Mouse (Mus musculus): ENCODE results near the gene Rpain. TPM values are rescaled to one million over a fixed set of nuclear protein-coding genes. Genes with fewer than 3 reads are reported as not detected.

Gene Rpain
- total RNA-seq, 1 experiment from 2014 or later: 45.3 TPM

DNA sequence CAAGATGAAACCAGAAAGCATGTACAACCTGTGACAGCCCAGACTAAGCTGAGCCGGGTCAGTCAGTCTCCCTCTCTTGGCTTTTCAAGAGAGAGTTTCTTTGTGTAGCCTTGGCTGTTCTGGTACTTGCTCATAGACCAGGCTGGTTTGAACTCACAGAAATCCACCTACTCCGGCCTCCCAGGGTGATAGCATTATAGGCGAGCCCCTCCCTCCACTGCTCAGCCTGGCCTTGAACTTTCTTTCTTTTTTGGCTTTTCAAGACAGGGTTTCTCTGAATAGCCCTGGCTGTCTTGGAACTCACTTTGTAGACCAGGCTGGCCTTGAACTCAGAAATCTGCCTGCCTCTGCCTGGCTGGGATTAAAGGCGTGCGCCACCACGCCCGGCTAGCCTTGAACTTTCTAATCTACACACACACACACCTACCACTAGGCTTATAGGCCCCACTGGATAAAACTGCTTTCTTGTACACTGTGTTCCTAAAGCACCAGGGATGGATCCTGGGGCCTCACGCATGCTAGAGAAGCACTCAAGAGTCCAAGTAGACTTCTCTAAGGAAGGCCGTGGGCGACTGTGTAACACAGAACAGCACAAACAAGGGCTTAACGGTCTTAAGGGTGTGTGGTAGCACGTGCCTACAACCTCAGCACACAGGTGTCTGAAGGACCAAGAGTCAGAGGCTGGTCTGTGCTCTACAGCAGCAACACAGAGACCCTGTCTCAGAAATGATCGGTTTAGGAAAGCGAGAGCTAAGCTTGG, 10.9 kb downstream of the Rpain start:
- ATAC-seq (replicated peaks; ENCODE audit: insufficient number of reproducible peaks, low FRiP score, low TSS enrichment, poor library complexity, severe bottlenecking): no peak

DNA sequence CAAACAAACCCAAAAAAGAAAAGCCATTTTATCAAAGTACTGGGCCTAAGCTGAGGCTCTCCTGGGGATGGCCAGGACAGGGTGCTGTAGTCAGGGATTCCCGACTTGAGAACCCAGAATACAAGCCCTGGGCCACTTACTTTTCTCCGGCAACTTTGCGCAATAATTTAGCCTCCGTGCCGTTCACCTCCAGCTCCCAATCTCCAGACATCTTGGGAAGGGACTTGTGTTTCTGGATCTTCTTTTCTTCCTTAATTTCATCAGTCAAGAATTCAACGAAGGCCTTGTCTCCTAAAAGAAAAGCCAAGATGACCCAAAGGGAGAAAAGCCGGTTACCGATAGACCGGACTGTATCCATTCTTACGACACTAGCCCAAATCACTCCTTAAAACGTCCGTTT, 12.0 kb downstream of the Rpain start:
- ATAC-seq (replicated peaks; ENCODE audit: insufficient number of reproducible peaks, low FRiP score, low TSS enrichment, poor library complexity, severe bottlenecking): no peak

DNA sequence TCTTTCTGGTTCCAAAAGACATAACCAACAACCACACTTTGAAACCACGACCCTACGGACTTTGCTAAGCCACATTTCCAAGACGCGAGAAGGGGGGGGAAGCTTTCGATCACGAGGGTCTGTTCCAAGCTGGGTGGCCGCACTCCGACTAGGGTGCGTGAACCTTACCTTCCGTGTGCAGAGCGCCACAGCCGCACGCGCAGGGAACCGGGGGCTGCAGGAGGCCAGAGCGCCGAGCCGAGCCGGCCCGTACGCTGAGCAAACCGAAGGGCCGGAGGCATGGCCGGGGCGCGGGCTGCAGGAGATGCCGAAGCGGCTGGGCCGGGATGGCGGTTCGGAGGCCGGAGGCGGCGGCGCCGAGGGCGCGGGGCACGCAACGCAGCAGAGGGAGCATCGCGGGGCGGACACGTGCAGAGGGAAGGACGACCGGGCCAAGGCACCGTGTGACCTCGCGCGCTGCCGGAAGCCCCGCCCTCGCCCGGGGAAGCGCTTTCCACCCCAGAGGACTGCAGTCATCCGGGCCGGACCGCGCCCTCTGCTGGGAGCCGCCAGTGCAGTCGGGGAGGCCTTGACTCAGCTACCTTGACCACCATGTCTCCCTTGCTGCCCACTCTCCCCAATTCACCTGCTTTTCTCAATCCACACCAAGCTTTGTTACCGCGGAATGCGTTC, 12.7 kb downstream of the Rpain start, which contains the start of gene C1qbp:
Gene C1qbp, minus strand, starts transcription at position 470 of the 672 bp plus-strand sequence.
- ATAC-seq (replicated peaks; ENCODE audit: insufficient number of reproducible peaks, low FRiP score, low TSS enrichment, poor library complexity, severe bottlenecking): peak; percentile 92

DNA sequence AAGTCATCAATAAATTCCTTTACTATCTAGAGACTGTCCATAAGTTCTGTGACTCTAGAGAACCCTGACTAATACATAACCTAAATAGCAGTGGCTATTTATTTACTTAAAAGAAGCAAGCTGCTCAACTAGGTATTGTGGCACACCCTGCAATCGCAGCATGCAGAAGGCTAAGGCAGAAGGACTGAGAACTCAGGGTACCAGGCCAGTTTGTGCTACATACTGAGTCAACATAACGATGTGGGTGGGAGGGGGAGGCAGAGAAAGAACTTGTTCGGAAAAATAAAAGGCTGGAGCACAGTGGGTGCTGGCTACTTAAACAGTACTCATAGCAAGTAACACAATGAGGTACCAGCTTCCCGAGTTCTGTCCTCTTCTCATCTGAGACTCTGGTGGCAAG, 31.2 kb downstream of the Rpain start:
- no peak for ATAC-seq (replicated peaks; ENCODE audit: insufficient number of reproducible peaks, low FRiP score, low TSS enrichment, poor library complexity, severe bottlenecking)

DNA sequence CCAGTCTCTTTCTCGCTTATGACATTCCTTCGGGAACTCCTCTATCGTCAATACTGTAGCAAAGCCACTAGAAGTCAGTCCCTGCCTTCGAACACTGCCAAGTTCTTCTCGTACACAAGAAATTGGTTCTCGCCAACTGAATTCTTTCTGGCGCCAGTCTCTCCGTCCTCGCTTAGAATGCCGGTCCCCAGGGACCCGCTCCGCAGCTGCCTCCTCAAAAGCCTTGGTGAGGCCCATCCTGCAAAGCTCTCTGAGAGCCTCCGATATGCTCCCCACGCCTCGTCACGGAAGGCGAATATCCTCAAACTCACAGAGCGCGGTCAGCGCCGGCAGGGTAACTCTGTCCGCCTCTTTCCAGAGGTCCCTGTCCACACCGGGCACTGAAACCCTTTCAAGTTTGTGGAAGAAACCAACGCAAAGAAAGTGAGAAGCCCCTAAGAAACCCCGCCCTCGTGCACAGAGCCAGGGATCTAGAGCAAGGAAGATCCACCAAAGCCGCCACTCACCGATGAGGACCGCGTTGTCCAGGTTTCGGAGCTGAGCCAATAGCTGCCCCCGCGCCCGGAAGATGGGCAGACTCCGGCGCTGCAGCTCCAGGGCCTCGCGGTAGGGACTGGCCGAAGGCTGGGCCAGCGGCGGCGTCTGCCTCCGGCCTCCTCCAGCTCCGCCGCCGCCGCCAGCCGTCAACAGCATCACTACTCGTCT, 33.8 kb downstream of the Rpain start:
- ATAC-seq (replicated peaks; ENCODE audit: insufficient number of reproducible peaks, low FRiP score, low TSS enrichment, poor library complexity, severe bottlenecking): no peak

DNA sequence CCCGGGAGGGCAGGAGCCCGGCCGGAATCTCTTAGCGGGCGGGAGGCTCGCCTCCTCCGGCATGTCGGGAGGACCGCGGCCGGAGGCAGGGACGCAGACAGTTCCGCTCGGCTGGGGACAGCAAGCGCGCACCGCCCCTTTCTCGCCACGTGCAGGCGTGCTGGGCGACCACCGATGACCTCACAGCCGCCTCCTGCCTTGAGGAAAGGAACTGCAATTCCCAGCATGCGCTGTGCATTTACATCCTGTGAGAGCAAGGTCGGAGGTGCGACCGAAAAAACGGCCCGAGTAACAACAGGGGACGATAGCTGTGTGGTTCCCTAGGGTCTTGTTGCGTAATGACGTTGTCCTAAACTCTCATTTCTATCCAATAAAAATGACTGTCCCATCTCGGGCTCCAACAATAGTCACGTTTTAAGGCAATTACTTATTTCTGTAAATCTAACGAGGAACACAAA, 34.3 kb downstream of the Rpain start, which contains the start of gene Dhx33:
Gene Dhx33, minus strand, starts transcription at position 122 of the 458 bp plus-strand sequence.
- peak; percentile 99 for ATAC-seq (replicated peaks; ENCODE audit: insufficient number of reproducible peaks, low FRiP score, low TSS enrichment, poor library complexity, severe bottlenecking)

DNA sequence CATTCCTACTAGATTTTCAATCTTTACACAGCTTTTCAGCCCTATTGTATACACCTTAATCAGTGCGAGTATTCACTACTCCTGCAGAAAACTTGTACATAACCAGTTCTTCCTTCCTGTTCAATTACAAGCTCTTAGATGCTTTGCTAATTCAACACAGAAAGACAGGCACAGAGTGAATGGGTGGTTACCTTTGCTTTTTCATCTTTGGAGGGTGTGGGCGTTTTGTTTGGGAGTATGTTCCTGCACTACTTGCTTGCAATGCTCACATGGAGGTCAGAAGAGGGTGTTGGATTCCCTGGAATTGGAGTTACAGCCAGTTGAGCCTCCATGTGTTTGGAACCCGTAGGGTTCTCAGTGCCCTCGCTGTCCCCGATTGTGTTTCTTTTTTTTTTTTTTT, 35.0 kb downstream of the Rpain start:
- no peak for ATAC-seq (replicated peaks; ENCODE audit: insufficient number of reproducible peaks, low FRiP score, low TSS enrichment, poor library complexity, severe bottlenecking)

DNA sequence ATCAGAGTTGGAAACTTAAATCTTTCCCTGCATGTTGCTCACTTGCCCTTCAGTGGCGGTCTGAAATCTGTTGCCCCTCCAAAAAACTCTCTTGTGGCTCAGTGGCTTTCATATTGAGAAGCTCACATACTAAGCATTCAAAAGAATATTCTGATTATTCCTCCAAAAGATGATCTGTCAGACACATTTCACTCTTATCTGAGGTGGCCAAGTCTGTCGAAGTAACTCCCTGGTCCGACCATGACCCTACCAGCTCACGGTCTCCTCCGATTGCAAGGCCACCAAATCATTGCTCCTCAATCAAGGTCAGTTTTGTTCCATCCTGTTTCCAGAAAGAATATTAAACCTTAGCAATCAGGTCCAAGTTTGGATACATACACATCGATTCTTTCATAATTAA, 37.0 kb downstream of the Rpain start:
- ATAC-seq (replicated peaks; ENCODE audit: insufficient number of reproducible peaks, low FRiP score, low TSS enrichment, poor library complexity, severe bottlenecking): no peak

DNA sequence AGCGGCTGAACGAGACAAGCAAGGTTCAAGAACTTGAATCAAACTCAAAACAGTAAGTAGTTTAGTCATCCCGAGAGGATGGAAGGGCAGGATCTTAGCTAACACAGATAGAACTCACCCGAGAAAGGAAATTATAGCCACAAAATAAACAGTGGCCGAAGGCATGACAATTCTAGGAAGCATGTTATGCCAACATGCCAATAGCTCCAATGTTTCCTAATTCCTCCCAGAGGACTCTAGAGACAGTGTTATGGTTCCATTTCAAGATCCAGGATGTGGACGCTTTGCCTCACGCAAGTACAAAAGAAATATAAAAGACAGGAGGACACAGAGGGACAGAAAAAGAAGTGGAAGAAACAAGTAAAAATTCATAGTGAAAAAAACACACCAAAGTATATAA, 37.8 kb downstream of the Rpain start:
- ATAC-seq (replicated peaks; ENCODE audit: insufficient number of reproducible peaks, low FRiP score, low TSS enrichment, poor library complexity, severe bottlenecking): no peak

DNA sequence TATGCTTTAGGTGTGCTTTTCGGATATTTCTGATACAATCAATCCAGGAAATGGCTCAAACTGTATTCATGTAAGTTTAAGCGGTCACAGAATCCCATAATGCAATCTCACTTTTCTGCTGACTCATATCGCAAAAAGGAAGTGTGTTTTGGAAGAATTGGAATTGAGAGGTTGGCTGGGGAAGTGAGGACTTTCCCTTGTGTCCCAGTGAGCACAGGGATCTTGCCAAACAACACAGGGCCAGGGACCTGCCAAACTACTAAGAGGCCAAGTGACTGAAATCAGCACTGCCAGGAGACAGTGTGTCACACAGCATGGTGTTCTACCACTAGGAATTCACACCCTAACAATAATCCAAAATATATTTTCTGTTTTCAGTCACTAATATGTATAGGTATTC, 38.3 kb downstream of the Rpain start:
- ATAC-seq (replicated peaks; ENCODE audit: insufficient number of reproducible peaks, low FRiP score, low TSS enrichment, poor library complexity, severe bottlenecking): no peak

DNA sequence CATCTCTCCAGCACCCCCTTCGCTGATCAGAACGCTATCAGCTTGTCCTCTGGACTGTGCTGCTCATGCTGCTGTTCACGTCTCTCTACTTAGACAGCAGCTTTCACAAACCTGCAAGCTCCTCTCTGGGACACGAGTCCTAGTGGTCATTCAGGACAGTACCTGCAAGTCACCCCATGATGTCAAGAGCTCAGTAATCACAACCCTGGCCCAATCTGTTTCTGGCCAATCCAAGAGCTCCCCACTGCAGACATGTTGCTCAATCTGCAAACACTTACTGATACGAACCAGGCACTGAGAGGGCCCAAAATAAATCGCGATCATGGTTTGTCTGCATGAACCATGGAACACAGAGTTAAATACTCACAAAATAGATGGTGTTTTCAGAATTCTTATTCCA, 42.7 kb downstream of the Rpain start:
- ATAC-seq (replicated peaks; ENCODE audit: insufficient number of reproducible peaks, low FRiP score, low TSS enrichment, poor library complexity, severe bottlenecking): no peak

DNA sequence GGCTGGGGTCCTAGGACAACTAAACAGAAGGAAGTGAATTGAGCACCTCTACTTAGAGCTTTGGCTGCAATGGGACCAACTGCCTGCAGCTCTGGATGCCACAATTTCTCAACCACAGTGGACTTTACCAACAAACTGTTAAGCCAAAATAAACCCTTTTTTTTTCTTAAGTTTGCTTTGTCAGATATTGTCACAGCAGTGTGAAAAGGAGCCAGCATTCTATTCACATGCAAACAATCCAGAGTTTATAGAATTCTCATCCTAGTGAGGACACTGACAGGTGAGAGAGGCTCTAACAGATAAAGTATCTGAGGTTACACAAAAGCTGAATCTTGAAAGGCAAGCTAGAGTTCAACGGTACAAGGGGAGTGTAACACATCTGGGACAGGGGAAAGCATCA, 47.0 kb downstream of the Rpain start:
- no peak for ATAC-seq (replicated peaks; ENCODE audit: insufficient number of reproducible peaks, low FRiP score, low TSS enrichment, poor library complexity, severe bottlenecking)

DNA sequence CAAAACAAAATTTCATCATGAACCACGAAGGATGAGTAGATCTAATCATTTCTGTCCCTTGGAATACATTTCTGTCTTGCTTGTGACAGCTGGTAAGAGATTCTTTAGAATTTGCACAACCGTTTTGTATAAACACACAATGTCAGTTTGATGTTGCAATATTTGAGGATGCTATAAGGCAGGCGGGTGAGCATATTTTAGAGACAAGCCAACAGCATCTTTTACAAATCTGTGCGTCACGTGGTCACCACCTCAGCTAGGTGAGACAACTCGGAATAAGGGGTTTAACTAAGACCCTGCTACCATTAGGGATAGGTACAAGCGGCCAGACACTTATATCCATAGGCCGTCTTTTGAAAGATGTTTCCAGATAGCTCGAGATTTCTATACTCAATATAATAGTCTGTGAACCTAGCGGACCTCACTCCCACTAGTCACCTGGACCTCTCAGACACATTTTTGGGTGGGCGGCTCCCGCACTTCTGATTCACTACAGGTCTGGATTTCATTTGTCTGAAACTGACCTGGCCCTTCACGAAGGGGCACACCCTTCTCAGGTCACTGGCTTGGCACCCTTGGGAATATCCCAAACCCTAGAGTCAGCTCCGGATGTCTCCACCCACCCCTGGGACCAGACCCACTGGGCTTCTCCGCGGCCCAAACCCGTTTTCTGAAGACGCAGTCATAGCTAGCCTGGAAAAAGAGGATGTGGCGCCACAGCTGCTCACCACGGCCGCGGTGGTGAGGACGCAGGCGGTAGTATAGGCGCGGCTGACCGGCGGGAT, 48.6 kb downstream of the Rpain start:
- ATAC-seq (replicated peaks; ENCODE audit: insufficient number of reproducible peaks, low FRiP score, low TSS enrichment, poor library complexity, severe bottlenecking): no peak

DNA sequence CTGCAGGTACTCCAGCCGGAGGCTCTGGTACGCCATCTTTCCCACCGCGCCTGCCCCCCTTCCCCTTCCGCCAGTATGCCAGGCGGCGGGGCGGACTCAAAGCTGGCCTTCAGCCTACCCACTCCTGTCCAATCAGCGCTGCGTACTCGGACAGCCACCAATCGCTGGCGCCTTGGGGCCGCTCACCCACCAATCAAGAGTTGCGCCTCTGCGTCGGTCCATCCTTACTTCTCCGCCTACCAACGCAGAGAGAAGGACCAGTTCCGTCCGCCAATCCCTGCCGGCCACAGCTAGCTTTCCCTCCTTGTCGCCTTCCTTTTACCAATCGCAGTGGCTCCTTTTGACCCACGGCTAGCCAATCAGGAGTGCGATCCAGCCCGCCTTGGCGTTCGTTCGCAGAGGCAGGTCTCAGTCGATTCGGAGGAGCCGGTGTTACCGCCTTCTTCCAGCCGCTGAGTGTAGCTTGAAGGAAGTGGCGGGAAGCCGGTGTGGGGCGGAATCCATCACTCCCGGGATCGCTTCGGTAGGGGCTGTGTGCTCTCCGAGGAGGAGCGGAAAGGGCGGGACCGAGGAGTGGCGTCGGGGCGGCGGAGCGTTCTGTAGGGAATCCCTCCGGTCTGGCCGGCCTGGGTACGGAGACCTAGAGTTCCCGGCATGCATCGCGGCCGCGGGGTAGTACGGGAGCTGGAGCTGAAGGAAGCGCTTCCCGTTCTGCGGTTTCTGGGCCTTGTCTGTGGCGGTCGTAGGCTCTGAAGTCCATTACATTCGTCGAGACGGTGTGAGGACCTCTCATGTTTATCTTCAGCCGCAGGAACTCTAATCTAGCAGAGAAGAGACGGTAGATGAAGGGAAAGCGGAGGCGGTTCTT, 49.4 kb downstream of the Rpain start, which contains the start of the genes Mis12 and Derl2:
Gene Mis12, plus strand, starts transcription at position 411 of the 868 bp plus-strand sequence.
Gene Derl2, minus strand, starts transcription at position 641 of the 868 bp plus-strand sequence.
- ATAC-seq (replicated peaks; ENCODE audit: insufficient number of reproducible peaks, low FRiP score, low TSS enrichment, poor library complexity, severe bottlenecking): peak; percentile 98

Measured in monocyte, adult 5-6 weeks (primary cell).